Mouse (Mus musculus): ENCODE measurements around the gene Fam71e2.

Fam71e2 gene

DNA sequence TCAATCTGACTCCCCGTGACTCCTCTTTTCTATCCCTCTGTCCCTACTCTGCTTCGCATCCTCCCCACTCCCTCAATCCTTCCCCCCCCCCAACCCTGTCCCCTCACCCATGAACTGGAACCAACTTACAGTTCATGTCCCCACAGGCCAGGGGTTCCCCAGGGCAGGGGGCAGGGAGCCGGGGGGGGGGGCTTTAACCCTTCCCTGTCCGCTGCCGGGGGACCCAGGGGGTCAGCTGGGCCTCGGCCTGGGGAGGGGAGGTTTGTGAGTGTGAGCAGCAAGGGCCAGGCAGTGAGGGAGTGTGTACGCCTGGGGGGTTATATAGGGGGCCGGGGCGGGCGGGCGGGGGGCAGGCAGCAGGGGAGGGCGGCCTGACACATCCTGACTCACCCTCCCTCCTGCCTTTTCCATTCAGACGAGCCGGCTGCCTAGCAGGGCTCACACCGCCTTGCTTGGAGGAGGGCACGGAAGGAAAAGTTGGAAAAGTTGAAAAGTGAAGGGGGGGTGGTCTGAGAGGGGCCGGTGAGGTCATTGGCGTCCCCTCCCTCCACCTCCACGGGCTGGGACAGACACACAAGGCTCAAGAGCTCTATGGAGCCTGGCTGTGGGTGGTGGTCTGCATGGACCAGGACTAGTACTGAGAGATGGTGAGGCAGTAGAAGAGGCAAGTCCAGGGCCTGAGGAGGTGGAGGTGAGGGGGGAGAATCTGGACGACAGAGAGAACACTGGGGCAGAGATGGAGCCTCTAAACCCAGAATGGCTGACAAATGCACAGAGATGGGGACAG is 6.9 kb upstream of the Fam71e2 start:
- in situ Hi-C loops (cut with MboI, MseI), result no loop called here

DNA sequence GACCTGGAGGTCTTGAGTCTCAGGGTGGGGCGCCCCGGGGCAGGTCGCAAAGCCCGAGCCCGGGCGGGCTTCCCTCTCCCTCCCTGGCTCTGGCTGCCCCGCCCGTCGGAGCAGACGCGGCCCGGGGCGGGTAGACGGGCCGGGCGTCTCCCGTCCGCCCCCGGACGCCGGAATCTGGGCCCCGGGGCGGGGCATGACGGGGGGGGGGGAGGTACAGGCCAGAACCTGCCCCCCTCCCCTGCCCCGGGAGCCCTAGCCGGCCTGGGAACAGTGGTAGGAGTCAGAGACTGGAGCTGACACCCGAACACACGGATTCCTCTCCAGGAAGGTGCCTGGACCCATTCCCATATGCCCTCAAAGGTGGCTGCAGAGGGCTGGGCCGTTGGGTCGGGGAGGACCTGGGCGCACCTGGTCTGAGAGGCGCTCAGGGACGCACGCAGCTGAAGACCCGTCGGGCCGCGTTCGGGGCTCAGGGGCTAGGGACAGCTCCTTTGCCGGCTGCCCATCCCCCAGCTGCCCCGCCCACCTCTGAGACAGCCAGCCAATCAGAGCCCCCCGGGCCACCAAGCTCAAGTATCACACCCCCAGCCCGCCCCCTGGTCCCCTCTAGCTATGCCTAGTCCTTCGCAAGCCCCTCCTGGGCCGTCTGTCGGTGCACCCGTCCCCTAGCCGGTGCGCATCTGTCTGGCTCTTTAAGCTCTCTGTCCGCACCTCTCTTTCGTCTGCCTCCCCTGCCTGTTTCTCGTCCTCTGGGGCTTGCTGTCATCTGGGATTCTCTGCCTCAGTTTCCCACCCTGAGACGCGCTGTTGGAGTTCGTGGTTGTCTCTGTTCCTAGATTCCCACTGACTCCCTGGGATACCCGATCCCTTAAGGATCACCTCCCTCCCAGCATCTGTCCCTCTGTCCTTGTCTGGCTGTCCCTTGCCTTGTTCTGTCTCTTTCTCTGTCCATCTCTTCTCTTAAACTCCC is 6.0 kb upstream of the Fam71e2 start:
- in situ Hi-C loops (cut with MboI, MseI), result no loop called here

DNA sequence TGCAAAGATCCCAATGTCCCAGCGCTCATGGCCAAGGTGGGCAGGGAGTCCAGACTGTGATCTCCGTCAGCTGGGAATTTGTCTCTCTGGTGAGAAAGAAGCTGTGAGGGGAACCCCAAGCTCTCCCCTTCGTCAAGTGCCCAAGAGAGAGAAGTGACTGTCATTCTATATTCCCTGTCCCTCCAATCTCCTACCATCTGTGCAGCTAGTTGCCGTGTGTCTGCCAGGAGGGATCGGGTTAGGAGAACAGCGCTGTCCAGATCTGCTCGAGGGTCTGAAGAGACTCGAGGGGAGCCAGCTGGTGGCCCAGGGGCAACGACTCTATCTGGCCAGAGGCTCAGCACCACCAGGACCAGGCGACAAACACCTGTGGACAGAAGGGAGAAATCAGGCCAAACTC is 5.0 kb upstream of the Fam71e2 start:
- in situ Hi-C loops (cut with MboI, MseI), result no loop called here

DNA sequence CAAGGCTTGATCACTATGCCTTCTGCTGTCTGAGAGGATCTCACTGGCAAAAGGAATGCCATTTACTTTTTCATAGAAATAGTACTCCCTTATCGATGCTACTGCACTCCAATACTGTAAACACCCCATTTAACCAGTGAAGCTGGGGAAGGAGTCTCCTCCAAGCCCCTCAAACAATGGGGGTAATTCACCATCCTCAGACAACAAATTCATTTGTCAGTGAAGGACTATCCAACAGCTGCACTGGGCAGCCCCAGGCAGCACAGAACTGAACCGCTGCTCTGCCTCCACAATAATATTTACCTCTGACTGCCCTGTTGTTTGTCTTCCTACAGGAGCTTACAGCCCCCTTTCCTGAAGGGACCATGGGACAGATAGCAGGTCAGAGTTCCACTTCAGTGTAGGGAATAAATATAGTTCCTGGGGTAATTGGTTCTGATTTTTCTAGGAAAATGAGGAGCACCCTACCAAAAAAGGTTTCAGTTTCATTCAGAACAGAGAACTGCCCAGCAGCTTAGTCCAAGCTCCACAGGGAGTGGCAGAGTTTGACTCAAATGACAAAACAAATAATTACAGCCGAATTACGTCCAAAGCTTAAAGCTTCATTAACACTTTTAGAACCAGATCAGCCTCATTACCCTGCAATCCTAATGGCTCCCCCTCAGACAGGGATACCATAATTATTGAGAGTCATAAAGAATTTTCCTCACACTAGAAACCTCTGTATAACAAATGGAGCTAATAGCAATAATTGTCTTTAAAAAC is 6.0 kb downstream of the Fam71e2 start:
- in situ Hi-C loops (cut with MboI, MseI), result no loop called here

DNA sequence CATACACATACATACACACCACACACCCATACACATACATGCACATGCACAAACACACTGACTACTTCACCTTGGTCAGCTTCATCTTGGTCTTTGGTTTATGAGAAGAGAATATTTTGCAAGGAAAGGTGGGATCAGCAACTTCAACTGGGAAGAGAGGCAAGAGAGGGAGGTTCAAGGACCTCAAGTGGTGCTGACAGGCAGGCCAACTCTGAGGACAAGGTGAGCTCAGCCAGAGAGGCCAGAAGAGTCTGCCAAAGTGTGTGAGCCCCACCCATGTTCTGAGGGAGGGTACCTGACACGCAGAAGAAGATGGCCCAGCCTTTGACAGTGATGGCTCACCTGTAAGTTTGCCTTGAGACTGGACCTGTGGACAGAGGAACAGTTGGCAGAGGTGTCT is 11.4 kb downstream of the Fam71e2 start:
- in situ Hi-C loops (cut with MboI, MseI), result no loop called here

DNA sequence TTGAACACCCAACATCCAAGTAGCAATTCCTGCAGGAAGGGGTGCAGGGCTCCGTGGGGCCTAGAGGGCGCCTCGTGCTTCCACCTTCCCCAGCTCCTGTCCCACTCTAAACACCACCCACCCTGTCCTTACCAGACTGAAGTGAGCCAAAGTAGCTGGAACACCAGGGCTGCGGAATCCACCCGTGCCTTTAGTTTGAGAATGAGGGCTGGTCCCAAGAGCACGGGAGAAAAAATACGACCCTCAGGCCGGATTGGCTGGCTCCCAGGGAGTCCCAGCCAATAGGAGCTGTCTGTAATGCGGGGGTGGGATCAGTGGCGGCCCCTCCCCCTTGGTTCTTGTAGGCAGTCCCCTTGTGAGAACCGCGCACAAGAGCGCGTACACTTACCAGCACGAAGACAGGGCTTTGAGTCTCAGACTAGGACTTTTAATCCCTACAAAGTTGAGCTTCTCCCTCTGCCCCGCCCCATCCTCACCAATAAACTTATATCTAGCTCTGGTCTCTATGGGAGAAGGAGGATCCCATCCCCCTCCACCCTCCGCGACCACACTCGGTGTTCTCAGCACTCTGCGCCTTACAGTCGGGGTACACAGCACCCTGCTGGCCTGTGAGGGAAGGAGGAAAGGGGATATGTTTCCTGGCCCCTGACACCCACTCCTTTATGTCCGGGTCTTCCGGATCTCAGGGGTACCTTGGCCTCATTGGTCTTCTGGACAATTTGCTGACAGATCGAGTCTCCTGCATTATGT is 18.1 kb downstream of the Fam71e2 start, which contains the start of gene Cox6b2:
TSS of gene Cox6b2 (minus strand) at position 274 of the 750 bp plus-strand sequence.
- in situ Hi-C loops (cut with MboI, MseI), result loop anchor here (5.0 kb wide), 1 partner anchor 51 kb away; no protein-coding TSS in a partner anchor

DNA sequence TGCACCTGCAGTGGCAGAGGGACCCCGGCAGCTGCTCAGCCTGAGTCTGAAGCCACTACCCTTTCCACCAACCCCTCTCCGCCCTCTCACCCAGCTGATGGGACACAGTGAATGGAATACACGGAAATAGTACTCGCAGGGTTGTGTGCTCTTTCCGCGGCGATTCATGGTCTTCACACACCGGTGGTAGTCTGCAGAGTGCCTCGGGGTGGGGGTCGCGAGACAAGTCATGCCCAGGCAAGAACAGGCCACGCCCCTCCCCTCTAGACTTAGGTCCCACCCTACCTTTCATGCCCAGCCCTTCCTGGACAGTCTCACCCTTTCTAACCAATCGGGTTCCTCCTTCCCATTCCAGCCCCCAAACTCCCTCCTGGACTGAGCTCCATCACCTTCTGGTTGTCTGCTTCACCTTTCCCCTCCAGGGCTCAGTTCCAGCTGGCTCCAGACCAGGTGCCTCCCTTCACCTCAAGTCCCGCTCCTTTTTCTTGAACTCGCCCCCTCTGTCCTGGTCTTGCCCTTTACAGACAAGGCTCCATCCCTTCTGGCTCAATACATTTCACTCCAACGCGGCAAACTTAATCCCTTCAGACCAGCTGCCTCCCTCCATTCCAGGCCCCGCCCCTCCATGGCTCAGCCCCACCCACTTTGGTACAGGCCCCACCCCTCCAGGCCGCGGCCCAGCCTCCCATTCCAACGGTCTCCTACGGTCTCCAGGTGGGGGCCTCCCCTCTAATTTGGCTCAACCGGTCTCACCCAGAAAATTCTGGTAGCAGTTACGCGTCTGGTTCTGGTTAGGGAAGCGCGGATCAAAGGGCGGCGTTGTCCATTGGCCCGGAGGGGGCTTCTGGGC is 18.9 kb downstream of the Fam71e2 start:
- in situ Hi-C loops (cut with MboI, MseI), result loop anchor here (5.0 kb wide), 1 partner anchor 50 kb away; no protein-coding TSS in a partner anchor

DNA sequence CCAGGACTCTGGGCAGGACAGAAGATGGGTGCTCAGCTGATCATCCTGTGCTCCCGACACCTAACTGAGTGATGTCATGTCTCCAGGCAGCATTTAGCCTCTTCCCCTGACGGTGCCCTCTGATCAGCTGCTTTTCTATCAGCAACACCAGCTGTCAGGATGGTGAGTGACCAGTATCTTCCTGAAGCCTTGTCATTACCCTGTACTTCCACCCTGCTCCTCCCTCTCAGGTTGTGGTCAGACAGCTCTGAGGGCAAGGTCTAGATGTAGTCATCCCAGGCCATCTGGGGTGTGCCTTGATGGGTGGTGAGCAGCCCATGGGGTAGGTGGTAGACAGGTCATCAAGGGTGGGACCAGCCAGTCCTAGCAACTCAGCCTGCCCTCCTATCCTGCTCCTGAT is 21.9 kb downstream of the Fam71e2 start:
- in situ Hi-C loops (cut with MboI, MseI), result no loop called here

DNA sequence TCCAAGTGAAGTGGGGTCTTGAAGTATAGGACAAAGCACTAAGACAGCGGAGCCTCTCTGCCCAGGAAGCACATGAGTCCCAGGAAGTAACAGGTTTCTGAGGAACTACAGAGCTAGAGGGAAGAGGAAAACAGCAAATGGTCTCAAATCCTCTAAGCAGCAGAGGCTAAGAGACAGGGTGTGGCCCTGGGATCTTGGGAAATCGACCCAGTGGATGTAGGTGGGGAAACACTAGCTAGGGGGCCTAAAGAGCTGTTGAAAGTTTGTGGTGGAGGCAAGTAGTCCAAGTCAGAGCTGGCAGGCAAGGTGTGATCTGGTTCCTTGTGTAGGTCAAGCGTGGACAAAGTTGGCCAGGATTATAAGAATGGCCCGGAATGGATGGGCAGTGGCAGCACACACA is 22.8 kb downstream of the Fam71e2 start:
- in situ Hi-C loops (cut with MboI, MseI), result no loop called here

DNA sequence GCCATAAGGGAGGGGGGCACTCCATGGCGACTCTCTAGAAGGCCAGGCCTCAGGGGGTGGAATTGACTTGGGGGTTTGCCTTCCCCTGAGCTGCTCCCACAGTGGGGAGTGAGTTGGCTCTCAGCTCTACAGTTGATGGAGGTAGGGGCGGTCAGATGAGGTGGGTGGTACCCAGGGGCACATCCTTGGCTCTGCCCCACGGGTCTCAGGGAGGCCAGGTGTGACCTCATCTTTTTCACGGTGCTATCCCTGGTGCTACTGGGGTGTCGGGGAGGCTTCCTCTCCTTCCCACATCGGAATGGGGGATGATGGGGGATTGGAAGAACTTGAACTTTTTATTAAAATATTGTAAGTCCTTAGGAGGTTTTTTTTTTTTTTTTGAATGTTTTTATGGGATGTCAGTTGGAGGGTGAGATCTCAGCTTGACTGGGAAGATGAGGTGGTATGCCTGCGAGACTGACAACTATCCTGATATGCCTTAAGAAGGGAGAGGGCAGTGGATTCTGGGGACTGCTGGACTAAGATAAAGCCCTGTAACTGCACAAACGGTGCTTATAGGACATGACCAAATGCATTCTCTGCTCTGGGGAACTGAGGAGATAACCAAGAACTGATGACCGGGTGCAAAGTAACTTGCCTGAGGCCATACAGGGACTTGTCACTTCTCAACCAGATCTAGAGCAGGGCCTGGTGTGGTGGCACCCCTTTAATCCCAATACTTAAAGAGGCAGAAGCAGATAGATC is 23.8 kb downstream of the Fam71e2 start:
- in situ Hi-C loops (cut with MboI, MseI), result no loop called here

DNA sequence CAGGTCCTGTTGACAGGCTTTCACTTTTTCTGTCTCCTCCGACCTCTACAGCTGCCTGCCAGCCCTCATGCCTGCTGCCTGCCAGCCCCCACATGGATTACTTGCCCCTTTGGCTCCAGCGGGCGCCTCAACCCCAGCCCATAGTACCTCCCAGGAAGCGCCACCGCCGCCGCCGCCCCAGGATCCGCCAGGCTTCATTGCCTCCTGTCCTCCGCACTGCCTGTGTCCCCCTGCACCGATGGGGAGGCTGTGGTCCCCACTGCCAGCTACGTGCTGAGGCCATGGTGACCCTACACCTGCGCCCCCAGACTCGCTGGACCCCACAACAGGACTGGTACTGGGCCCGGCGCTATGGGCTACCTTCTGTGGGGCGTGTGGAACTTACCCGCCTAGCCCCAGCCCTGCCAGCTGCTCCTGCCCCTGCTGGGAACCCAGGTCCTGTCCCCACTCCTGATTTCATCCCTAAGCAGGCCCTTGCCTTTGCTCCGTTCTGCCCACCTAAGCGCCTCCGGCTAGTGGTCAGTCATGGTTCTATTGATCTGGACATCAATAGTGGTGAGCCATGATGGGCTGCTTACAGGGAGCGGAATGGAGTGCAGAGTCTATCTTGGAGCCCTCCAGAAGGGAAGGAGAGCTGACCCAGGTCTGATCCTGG is 24.6 kb downstream of the Fam71e2 start:
- in situ Hi-C loops (cut with MboI, MseI), result no loop called here

DNA sequence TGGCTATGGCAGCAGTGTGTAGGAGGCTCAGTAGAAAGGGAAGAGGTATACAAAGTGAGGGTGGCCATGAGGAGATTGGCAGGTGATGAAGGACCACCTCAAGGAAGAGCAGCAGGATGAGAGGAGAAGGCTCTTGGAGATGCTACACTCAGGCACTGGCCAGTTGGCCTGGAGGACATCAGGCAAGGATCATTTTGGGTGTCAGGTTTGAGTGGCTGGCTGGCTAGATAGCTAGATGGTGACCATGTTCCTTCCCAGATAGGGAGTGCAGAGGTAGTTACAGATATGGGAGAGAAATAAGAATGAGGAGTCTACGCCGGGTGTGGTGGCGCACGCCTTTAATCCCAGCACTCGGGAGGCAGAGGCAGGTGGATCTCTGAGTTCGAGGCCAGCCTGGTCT is 26.2 kb downstream of the Fam71e2 start:
- in situ Hi-C loops (cut with MboI, MseI), result no loop called here

DNA sequence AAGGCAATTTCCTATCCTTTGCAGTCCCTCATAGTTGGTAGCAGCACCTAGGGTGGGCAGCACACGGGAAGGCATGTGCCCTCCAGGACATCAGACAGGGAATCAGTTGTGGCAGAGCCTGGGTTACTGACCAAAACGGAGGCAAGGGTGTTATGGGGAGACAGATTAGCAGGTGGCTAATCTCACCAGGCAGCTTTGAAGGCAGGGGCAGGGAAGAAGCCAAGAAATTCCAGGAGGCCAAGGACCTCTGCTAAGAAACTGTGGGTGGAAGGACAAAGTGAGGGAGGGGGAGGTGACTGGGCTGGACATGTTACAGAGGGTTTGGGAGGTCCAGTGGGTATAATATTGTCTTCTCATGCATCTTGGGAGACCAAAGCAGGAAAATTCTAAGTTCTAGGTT is 27.7 kb downstream of the Fam71e2 start:
- in situ Hi-C loops (cut with MboI, MseI), result no loop called here

DNA sequence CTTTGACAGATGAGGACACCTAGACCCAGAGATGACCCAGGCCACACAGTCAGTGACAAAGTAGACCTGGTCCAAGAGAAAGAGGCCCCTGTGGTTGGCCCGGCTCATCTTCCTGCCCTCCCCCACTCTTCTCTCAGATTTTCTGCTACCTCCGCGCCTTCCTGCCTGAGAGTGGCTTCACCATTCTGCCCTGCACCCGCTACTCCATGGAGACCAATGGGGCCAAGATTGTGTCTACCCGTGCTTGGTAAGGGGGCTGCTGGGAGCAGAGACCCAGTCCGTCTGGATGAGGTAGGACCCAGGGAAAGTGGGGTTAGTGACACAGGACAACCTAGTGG is 28.7 kb downstream of the Fam71e2 start:
- in situ Hi-C loops (cut with MboI, MseI), result no loop called here

DNA sequence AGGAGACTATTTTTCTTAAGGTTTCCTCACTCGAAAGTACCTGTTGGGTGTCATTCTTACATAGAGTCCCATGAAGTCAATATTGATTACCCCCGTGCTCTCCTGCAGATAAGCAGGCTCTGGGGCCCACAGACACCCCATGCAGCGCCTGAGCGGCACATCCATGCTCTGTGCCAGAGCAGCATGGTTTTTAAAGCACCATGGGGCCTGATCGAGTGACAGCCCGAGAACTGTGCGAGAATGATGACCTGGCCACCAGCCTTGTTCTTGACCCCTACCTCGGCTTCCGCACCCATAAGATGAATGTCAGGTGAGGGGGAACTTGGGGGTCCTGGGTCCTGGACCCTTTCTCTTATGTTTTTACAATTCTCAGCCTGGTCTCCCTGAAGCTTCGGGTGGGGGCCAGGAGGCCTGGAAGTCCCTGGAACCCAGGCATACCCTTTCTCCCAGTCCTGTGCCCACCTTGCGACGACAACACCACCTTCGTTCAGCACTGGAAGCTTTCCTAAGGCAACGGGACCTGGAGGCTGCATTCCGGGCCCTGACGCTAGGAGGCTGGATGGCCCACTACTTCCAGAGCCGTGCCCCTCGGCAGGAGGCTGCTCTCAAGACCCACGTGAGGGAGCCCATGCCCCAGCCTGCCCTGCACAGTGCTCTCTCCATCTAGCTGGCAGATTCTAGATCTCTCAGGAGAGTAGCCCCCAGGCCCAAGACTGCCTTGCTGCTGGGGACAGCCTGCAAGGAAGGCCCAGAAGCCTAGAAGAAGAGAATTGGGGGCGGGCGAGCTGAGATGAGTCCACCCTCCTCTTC is 29.2 kb downstream of the Fam71e2 start:
- in situ Hi-C loops (cut with MboI, MseI), result no loop called here

DNA sequence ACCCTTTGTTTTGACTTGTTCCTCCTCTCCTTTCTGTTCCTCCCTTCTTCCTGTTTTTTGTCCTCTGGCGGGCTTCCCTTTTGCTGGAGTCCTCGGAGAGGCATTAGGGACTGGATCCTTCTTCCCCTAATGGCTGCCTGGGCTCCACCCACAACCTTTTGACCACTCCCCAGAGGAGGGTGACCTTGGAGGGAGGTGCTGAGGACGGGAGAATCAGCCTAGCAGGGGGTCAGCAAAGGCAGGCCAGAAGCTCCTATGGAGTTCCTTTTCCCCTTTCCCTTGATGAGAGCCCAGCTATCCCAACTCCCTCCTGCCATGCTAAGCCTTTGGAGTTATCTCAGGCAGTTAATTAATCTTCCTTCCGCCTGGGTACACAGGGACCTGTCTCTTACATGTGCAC is 30.0 kb downstream of the Fam71e2 start:
- in situ Hi-C loops (cut with MboI, MseI), result no loop called here

DNA sequence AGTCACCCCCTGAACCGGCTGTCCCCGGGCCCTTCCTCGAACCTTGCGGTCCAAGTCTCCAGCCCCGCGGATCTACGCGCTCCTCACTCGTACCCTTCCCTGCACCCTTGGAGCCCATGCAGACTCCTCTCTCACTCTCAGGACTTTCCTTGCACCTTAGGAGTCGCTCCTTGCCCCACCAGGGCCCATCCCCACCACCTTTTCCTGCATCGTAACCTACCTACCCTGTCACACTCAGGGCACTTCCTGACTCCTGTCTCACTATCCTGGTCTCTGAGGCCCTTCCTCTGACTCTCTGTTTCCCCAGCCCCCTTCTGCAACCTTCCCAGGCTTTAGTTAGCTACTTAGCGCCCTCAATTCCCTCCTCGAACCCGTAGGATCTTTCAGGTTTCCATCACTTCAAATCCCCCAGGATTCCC is 30.8 kb downstream of the Fam71e2 start:
- in situ Hi-C loops (cut with MboI, MseI), result no loop called here

Measured in regulatory T cell (primary cell).